Mouse (Mus musculus) heart, postnatal 0 days (tissue): ENCODE results near the gene Ncor2.

Experiments used
- CTCF ChIP-seq: IDR thresholded peaks from 2 replicates; pipeline ENCODE4 v1.5.1; 2016; ENCODE audit warnings: antibody characterized with exemption, control low read depth, low read depth
- EP300 ChIP-seq: IDR thresholded peaks from 2 replicates; pipeline ENCODE4 v1.6.1; 2016; ENCODE audit warnings: antibody characterized with exemption, low read depth

GRCm38 (mm10) chr5:125076183-125076582, 102.8 kb downstream of the Ncor2 start:
- TF ChIP-seq CTCF (no peak), EP300 (no peak)
